Mouse (Mus musculus) small intestine, adult 2 months (tissue): ENCODE data around the gene Pnpla1. TPM values are rescaled to one million over a fixed set of nuclear protein-coding genes. Genes with fewer than 3 reads are reported as not detected.

Source experiments
- H3K27ac ChIP-seq: fragments of 200-500 bp; 2 replicates; pipeline ENCODE4 v1.5.1; 2012; ENCODE audit warnings: low read depth, low read length, control low read depth, inconsistent platforms; ENCODE audit not compliant: insufficient read depth
- H3K27me3 ChIP-seq: fragments of 200-500 bp; 2 replicates; pipeline ENCODE4 v1.6.1; 2012; ENCODE audit warnings: mild to moderate bottlenecking, moderate library complexity, low read length, inconsistent platforms; ENCODE audit not compliant: control insufficient read depth, insufficient read depth
- H3K36me3 ChIP-seq: fragments of 200-500 bp; 2 replicates; pipeline ENCODE4 v1.6.1; 2012; ENCODE audit warnings: mild to moderate bottlenecking, low read length, control low read depth, inconsistent platforms; ENCODE audit not compliant: control insufficient read depth, insufficient read depth
- H3K4me1 ChIP-seq: fragments of 200-500 bp; 2 replicates; pipeline ENCODE4 v1.6.1; 2012; ENCODE audit warnings: low read length, inconsistent platforms, mixed read lengths; ENCODE audit not compliant: control insufficient read depth, insufficient read depth, insufficient read length
- H3K4me3 ChIP-seq: fragments of 200-500 bp; 2 replicates; pipeline ENCODE4 v1.5.1; 2012; ENCODE audit warnings: low read depth, mild to moderate bottlenecking, control low read depth, inconsistent platforms, low read length, moderate library complexity
- CTCF ChIP-seq: fragments of 200-500 bp; IDR thresholded peaks from 2 replicates; pipeline ENCODE4 v1.5.1; 2012; ENCODE audit warnings: low read depth, mild to moderate bottlenecking, control low read depth, inconsistent platforms, low read length, moderate library complexity, mixed read lengths; ENCODE audit not compliant: insufficient replicate concordance, insufficient read length; ENCODE audit errors: extremely low read depth
- POLR2A ChIP-seq: fragments of 200-500 bp; IDR thresholded peaks from 2 replicates; pipeline ENCODE4 v1.6.1; 2012; ENCODE audit warnings: low read depth, mild to moderate bottlenecking, control low read depth, inconsistent platforms, low read length, moderate library complexity
- WGBS: fragments of 180-500 bp; shearing (Covaris S2); methylation state at CpG from one replicate; pipeline ENCODE4 v1.1.7; 2018; 5-methylcytosine and 5-hydroxymethylcytosine counted together
- polyA plus RNA-seq: library from polyadenylated mRNA; depleted of rRNA; stranded (reverse); fragments of >200 nt; gene quantifications from 2 replicates; pipeline ENCODE4 v1.2.3, GENCODE M21; 2012

Pnpla1 gene
- polyA plus RNA-seq, 1 experiment, result 0.77 TPM

DNA sequence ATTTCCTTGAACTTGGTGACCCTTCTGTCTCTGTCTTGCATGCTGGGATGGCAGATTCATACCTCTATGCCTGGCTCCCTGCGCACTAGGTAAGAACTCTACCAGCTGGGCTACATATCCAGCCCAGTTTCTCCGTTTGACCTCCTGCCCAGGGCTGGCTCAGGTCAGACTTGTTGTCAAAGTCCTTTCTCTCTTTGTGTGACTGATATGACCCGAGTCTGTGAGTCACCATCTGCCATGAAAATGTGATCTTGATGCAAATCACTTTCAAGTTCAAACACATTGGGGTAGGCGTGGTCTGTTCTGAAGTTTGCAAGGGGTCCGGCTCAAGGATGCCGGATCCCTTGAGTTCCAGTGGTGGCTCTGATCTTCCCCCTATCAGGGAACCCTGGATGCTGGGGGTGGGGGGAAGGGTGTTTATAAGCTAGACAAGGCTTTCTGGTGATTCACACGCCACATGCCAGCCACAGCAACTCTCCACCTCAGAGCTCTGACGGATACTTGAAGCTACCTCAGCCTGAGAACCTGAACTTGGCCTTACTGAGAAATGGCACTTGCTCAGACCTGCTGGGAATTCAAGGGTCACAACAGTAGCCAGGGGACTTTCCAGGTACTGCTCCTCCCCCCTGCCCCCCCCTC lies 66.9 kb downstream of the Pnpla1 start:
- TF ChIP-seq POLR2A (no peak), CTCF (no peak)
- 75% methylated on average over 8 of the region's 8 CpGs for WGBS
- no peak overlapping the region for H3K27ac ChIP-seq
- no peak overlapping the region for H3K4me3 ChIP-seq
- H3K27me3 ChIP-seq, result no peaks in the 10 kb centered on the region
- H3K36me3 ChIP-seq, result no peaks in the 10 kb centered on the region
- peaks cover 24% of the 10 kb centered on the region for H3K4me1 ChIP-seq

DNA sequence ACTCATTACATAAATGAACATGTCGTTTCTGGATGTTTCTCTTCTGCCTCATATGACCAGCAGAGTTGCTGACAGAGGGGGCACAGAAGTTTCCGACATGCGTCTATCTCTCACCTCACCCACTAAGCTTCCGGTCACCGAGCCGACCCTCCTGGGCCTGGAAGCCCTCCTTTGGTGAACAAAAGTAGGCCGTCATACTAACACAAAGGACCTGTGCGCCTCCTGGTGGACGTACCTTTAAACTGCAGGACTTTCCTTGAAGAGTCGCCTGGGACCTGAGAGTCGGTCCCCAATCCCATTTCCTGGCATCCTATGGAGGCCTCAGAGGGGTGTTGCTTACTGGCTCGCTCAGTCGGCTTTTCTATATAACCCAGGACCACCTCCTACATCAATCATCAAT lies 68.2 kb downstream of the Pnpla1 start:
- Histone ChIP-seq H3K4me1 (peaks cover 28% of the 10 kb centered on the region), H3K27ac (no peak overlapping the region), H3K27me3 (no peaks in the 10 kb centered on the region), H3K4me3 (no peak overlapping the region), H3K36me3 (no peaks in the 10 kb centered on the region)
- 22% methylated on average over 13 of the region's 13 CpGs for WGBS
- TF ChIP-seq CTCF, result peak; percentile 91; the same call in 1 of the 2 replicates
- TF ChIP-seq POLR2A, result no peak

DNA sequence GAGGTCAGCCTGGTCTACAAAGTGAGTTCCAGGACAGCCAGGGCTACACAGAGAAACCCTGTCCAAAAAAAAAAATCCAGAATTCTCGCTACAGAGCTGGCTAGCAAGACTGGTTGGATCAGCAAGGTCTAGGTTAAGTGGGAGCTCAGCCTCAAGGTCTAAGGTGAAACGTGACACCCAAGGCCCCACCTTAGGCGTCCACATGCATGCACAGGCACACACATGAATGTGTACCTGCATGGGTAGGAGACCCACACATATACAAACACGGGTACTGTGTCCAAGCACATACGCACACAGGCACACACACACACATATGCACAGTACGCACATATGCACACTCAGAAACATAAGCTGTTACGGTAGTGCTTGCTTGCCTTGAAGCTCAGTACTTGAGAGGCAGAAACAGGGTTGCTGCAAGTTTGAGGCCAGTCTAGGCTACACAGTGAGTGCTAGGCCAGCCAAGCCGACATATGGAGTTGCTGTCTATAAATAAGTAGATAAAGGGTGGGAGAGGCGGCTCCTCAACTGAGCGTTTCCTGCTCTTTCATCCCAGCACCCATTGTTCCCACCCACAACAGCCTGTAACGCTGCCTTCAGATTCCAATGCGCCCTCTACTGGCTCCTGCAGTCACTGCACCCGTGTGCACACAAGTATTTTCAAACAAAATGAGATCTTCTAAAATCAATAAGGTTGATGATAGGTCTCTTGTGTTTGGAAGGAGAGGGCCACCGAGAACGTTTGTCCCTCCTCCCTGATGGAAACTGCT lies 68.8 kb downstream of the Pnpla1 start:
- Histone ChIP-seq H3K4me1 (peaks cover 26% of the 10 kb centered on the region), H3K27me3 (no peaks in the 10 kb centered on the region), H3K36me3 (no peaks in the 10 kb centered on the region), H3K4me3 (no peak overlapping the region), H3K27ac (no peak overlapping the region)
- TF ChIP-seq CTCF, result peak; percentile 90; the same call in 1 of the 2 replicates
- TF ChIP-seq POLR2A, result no peak
- WGBS, result 38% methylated on average over 15 of the region's 15 CpGs

DNA sequence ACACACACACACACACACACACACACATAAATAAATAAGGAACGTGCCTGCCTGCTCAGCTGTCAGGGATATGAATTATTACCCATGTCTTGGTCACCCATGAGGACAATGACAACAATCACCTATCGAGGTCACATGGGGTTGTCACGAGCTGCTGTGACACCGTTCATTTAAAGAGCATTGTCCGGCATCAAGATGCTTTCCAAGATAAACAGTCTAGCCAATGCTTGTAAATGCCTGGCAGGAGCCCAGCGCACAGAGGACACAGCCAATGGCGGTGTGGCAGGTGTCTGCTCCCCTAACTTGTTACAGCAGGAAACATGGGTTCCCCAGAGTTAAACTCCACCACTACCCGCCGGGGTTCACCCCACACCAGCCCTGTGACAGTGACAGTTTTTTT lies 69.8 kb downstream of the Pnpla1 start:
- WGBS, result 14% methylated on average over 9 of the region's 9 CpGs
- Histone ChIP-seq H3K36me3 (no peaks in the 10 kb centered on the region), H3K27me3 (no peaks in the 10 kb centered on the region), H3K4me1 (peaks cover 26% of the 10 kb centered on the region), H3K4me3 (no peak overlapping the region), H3K27ac (no peak overlapping the region)
- TF ChIP-seq CTCF, result no peak
- TF ChIP-seq POLR2A, result no peak

DNA sequence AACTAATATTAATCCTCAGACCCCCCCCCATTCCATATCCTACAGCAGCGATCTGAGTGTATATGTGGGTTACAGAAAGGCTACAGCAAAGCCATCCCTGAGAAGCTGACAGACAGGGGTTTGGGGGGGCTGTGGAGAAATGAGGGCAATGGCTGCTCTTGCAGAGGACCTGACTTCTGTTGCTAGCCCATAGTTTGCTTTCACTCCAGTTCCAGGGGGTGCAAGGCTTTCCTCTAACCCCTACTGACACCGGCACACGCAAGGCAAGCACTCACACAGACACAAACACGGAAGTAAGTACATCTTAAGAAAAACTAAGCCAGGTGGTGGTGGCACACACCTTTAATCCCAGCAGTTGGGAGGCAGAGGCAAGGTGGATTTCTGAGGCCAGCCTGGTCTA lies 71.2 kb downstream of the Pnpla1 start:
- no peaks in the 10 kb centered on the region for H3K36me3 ChIP-seq
- H3K4me1 ChIP-seq, result peaks cover 29% of the 10 kb centered on the region
- TF ChIP-seq POLR2A (no peak), CTCF (no peak)
- 0 out of 2 replicates have a peak overlapping the region, but pooled peaks have one; percentile 19 for H3K27ac ChIP-seq
- H3K4me3 ChIP-seq, result no peak overlapping the region
- WGBS, result 62% methylated on average over 4 of the region's 4 CpGs
- H3K27me3 ChIP-seq, result no peaks in the 10 kb centered on the region

DNA sequence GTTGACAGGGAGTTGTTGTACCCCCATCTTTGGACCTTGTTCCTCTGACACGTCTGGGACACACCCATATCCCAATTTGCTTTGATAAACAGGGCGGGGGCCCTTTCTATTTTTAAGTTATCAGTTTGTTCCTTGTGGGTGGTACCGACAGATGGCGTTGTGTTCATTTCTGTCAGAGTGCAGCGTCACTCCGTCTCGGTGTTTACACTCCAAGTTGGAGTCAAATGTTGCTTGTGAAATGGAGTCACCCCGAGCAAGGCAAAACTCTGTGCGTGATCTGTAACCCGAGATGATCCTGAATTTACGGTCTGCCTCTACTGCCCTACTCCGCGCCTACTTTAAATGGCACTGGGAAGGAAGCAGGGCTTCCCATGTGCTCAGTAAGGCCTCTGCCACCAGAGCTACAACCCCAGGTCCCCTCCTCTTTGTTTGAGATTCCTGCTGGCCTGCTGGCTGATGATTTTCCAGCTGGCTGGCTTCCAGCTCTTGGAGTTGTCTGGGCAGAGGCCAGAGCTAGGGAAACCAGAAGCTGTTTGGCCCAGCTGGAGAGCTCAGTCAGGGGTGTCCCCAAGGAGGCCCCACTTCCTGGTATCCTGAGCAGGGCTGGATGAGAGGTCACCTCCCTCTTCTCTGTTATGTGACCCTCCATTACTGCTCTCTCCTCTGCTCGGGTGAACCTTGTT lies 72.3 kb downstream of the Pnpla1 start:
- peaks cover 20% of the 10 kb centered on the region for H3K4me1 ChIP-seq
- TF ChIP-seq POLR2A (no peak), CTCF (peak; percentile 36; the same call in 1 of the 2 replicates)
- no peaks in the 10 kb centered on the region for H3K36me3 ChIP-seq
- 7% methylated on average over 14 of the region's 14 CpGs for WGBS
- H3K4me3 ChIP-seq, result peak overlapping the region; percentile 13
- H3K27me3 ChIP-seq, result no peaks in the 10 kb centered on the region
- peak overlapping the region; percentile 91 for H3K27ac ChIP-seq
